In the genomic region with DNA sequence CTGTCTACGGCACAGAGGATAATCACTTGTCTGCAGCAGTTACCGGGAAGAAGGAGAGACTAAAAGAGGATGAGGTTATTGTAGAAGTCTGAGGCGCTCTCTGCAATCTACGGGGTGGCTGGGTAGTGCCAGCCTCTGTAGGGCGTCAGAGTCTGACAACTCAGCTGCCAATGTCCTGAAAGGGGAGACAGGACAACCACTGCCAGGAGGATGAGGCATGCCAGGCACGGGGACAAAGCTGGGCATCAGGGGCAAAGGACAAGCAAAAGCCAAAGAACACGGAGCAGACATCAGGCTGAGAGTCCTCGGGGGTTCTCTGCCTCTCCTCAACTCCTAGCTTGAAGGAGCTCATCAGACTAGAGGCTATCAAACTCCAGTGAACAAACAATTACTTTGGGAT, we compare ENCODE assay signal across 9 mouse cellular contexts.
"Had no signal": no experiment of that assay in that cellular context is flagged by ENCODE, and none has a peak within 500 bp of the region (broad histone marks: within the 10 kb centered on the region; RNA-seq: fewer than 3 reads in every experiment).

No protein-coding gene starts in this region.

- H3K27me3 ChIP-seq: liver, embryonic 13.5 days; midbrain, embryonic 13.5 days had no signal

- H3K4me2 ChIP-seq: liver, embryonic 13.5 days; midbrain, embryonic 13.5 days had no signal

- H3K36me3 ChIP-seq: liver, embryonic 13.5 days; midbrain, embryonic 13.5 days had no signal

- H3K27ac ChIP-seq: kidney, postnatal 0 days; layer of hippocampus, adult 2 months; liver, embryonic 13.5 days; midbrain, embryonic 13.5 days had no signal

- DNase-seq: kidney, adult 9 months; kidney, postnatal 4 days; liver; liver, embryonic 13.5 days; liver, postnatal 0 days; right cerebral cortex, postnatal 14 days had no signal

- H3K9me3 ChIP-seq: liver, embryonic 13.5 days; midbrain, embryonic 13.5 days had no signal

- H3K4me1 ChIP-seq: liver, embryonic 13.5 days; midbrain, embryonic 13.5 days had no signal

- H3K4me3 ChIP-seq: layer of hippocampus, adult 2 months; liver, embryonic 13.5 days; midbrain, embryonic 13.5 days had no signal

- ATAC-seq: liver, postnatal 0 days; midbrain, embryonic 13.5 days had no signal

- H3K9ac ChIP-seq: liver, embryonic 13.5 days; liver, postnatal 0 days; midbrain, embryonic 13.5 days had no signal
